Mouse (Mus musculus) lung, embryonic 14.5 days (tissue): ENCODE data around the gene Wasf1. TPM values are rescaled to one million over a fixed set of nuclear protein-coding genes. Genes with fewer than 3 reads are reported as not detected.

Experiments
- ATAC-seq: fragments of 200-750 bp; cut with Nextera tagmentation; 2 replicates; pipeline ENCODE4 v1.8.0; 2017; ENCODE audit warnings: mild to moderate bottlenecking, moderate TSS enrichment, moderate library complexity; ENCODE audit not compliant: insufficient read depth
- DNase-seq: peaks from one replicate; pipeline ENCODE4 v3.0.0-alpha.2; 2015
- H3K27ac ChIP-seq: fragments of 300-500 bp; sonication (generic); 2 replicates; pipeline ENCODE4 v1.5.1; 2014; ENCODE audit warnings: low read depth, mild to moderate bottlenecking, moderate library complexity
- H3K27me3 ChIP-seq: fragments of 300-500 bp; sonication (generic); 2 replicates; pipeline ENCODE4 v1.6.1; 2014; ENCODE audit warnings: low read length, control low read depth; ENCODE audit not compliant: insufficient read depth
- H3K36me3 ChIP-seq: fragments of 300-500 bp; sonication (generic); 2 replicates; pipeline ENCODE4 v1.6.1; 2014; ENCODE audit warnings: control low read depth; ENCODE audit not compliant: insufficient read depth
- H3K4me1 ChIP-seq: fragments of 300-500 bp; sonication (generic); 2 replicates; pipeline ENCODE4 v1.6.1; 2014; ENCODE audit warnings: antibody characterized with exemption, control low read depth; ENCODE audit not compliant: insufficient read depth
- H3K4me2 ChIP-seq: fragments of 300-500 bp; sonication (generic); 2 replicates; pipeline ENCODE4 v1.6.1; 2014; ENCODE audit warnings: mild to moderate bottlenecking
- H3K4me3 ChIP-seq: fragments of 300-500 bp; sonication (generic); 2 replicates; pipeline ENCODE4 v1.5.1; 2014; ENCODE audit warnings: low read depth, low read length
- H3K9ac ChIP-seq: fragments of 300-500 bp; sonication (generic); 2 replicates; pipeline ENCODE4 v1.6.1; 2014
- H3K9me3 ChIP-seq: fragments of 300-500 bp; sonication (generic); 2 replicates; pipeline ENCODE4 v1.6.1; 2016; ENCODE audit warnings: low read depth, low read length, control low read depth
- CTCF ChIP-seq: IDR thresholded peaks from 2 replicates; pipeline ENCODE4 v1.5.1; 2016; ENCODE audit warnings: antibody characterized with exemption, low read depth
- WGBS: fragments of 180-500 bp; shearing (Covaris S2); extraction: QIAGEN DNeasy Blood & Tissue Kit; methylation state at CpG from one replicate; pipeline ENCODE4 v1.1.7; 2014; 5-methylcytosine and 5-hydroxymethylcytosine counted together
- polyA plus RNA-seq: library from polyadenylated mRNA; unstranded; fragments of >200 nt; fragmentation: Nextera tagmentation; extraction: Ambion mirVana; gene quantifications from 2 replicates; pipeline ENCODE4 v1.2.1, GENCODE M21; 2014

The Wasf1 gene
- polyA plus RNA-seq, 1 experiment from 2014 or later: 17.8 TPM

GRCm38 (mm10) chr10:40851138-40851537 is 32.1 kb upstream of the Wasf1 start:
- H3K4me1 ChIP-seq: no peaks in the 10 kb centered on the region
- H3K4me3 ChIP-seq: no peak overlapping the region
- no peak for TF ChIP-seq CTCF
- ATAC-seq (no peak), DNase-seq (no peak)
- H3K9ac ChIP-seq: no peak overlapping the region
- H3K9me3 ChIP-seq: no peaks in the 10 kb centered on the region
- H3K4me2 ChIP-seq: no peak overlapping the region
- H3K27me3 ChIP-seq: no peaks in the 10 kb centered on the region
- H3K27ac ChIP-seq: no peak overlapping the region
- peaks cover 29% of the 10 kb centered on the region for H3K36me3 ChIP-seq

- 60% methylated on average over 2 of the region's 2 CpGs for WGBS
- ATAC-seq: no peak
Measured at GRCm38 (mm10) chr10:40855616-40856015, 27.7 kb upstream of the Wasf1 start.

GRCm38 (mm10) chr10:40856703-40857102 is 26.6 kb upstream of the Wasf1 start:
- H3K36me3 ChIP-seq: 0 out of 2 replicates have a peak, but pooled peaks cover 4% of the 10 kb centered on the region
- no peak overlapping the region for H3K27ac ChIP-seq
- WGBS: 91% methylated on average over 7 of the region's 7 CpGs
- H3K4me2 ChIP-seq: no peak overlapping the region
- ATAC-seq (no peak), DNase-seq (no peak)
- H3K4me3 ChIP-seq: no peak overlapping the region
- no peaks in the 10 kb centered on the region for H3K27me3 ChIP-seq
- no peaks in the 10 kb centered on the region for H3K4me1 ChIP-seq
- no peak overlapping the region for H3K9ac ChIP-seq
- no peak for TF ChIP-seq CTCF
- no peaks in the 10 kb centered on the region for H3K9me3 ChIP-seq

More at GRCm38 (mm10) chr10:40855616-40856015, 27.7 kb upstream of the Wasf1 start:
- no peak overlapping the region for H3K4me2 ChIP-seq
- H3K27ac ChIP-seq: no peak overlapping the region
- no peaks in the 10 kb centered on the region for H3K27me3 ChIP-seq
- 0 out of 2 replicates have a peak, but pooled peaks cover 4% of the 10 kb centered on the region for H3K36me3 ChIP-seq
- H3K4me1 ChIP-seq: no peaks in the 10 kb centered on the region
- H3K4me3 ChIP-seq: no peak overlapping the region
- no peak for TF ChIP-seq CTCF
- no peaks in the 10 kb centered on the region for H3K9me3 ChIP-seq
- DNase-seq: no peak
- H3K9ac ChIP-seq: no peak overlapping the region

- DNase-seq (no peak), ATAC-seq (no peak)
- Histone ChIP-seq H3K4me2 (no peak overlapping the region), H3K9me3 (no peaks in the 10 kb centered on the region), H3K27me3 (no peaks in the 10 kb centered on the region), H3K27ac (no peak overlapping the region), H3K4me1 (no peaks in the 10 kb centered on the region), H3K4me3 (no peak overlapping the region), H3K9ac (no peak overlapping the region), H3K36me3 (no peaks in the 10 kb centered on the region)
- no peak for TF ChIP-seq CTCF
- WGBS: 78% methylated on average over 8 of the region's 8 CpGs
Measured at GRCm38 (mm10) chr10:40857599-40857998, 25.7 kb upstream of the Wasf1 start.

- Histone ChIP-seq H3K4me3 (no peak overlapping the region), H3K4me2 (no peak overlapping the region), H3K36me3 (peaks cover 12% of the 10 kb centered on the region), H3K27me3 (no peaks in the 10 kb centered on the region), H3K27ac (no peak overlapping the region), H3K9ac (no peak overlapping the region), H3K4me1 (no peaks in the 10 kb centered on the region), H3K9me3 (no peaks in the 10 kb centered on the region)
- ATAC-seq (no peak), DNase-seq (no peak)
- no peak for TF ChIP-seq CTCF
- 63% methylated on average over 2 of the region's 2 CpGs for WGBS
Measured at GRCm38 (mm10) chr10:40868081-40868480, 15.2 kb upstream of the Wasf1 start.

GRCm38 (mm10) chr10:40871301-40871700 is 12.0 kb upstream of the Wasf1 start:
- Histone ChIP-seq H3K4me2 (no peak overlapping the region), H3K4me1 (no peaks in the 10 kb centered on the region), H3K9ac (no peak overlapping the region), H3K36me3 (peaks cover 7% of the 10 kb centered on the region), H3K4me3 (no peak overlapping the region), H3K27me3 (no peaks in the 10 kb centered on the region), H3K27ac (no peak overlapping the region), H3K9me3 (no peaks in the 10 kb centered on the region)
- no peak for ATAC-seq
- TF ChIP-seq CTCF: no peak
- DNase-seq: no peak
- WGBS: 75% methylated on average over 2 of the region's 2 CpGs

- H3K9ac ChIP-seq: no peak overlapping the region
- ATAC-seq: no peak
- H3K27me3 ChIP-seq: no peaks in the 10 kb centered on the region
- H3K9me3 ChIP-seq: no peaks in the 10 kb centered on the region
- no peak for TF ChIP-seq CTCF
- H3K4me3 ChIP-seq: no peak overlapping the region
- no peak overlapping the region for H3K4me2 ChIP-seq
- no peak for DNase-seq
- 79% methylated on average over 2 of the region's 2 CpGs for WGBS
- H3K27ac ChIP-seq: no peak overlapping the region
- H3K4me1 ChIP-seq: no peaks in the 10 kb centered on the region
- peaks cover 6% of the 10 kb centered on the region for H3K36me3 ChIP-seq
Measured at GRCm38 (mm10) chr10:40872052-40872451, 11.2 kb upstream of the Wasf1 start.

- WGBS: 72% methylated on average over 3 of the region's 3 CpGs
- Histone ChIP-seq H3K4me3 (no peak overlapping the region), H3K4me2 (no peak overlapping the region), H3K9ac (no peak overlapping the region), H3K27ac (no peak overlapping the region), H3K4me1 (peaks cover 6% of the 10 kb centered on the region), H3K27me3 (no peaks in the 10 kb centered on the region), H3K9me3 (no peaks in the 10 kb centered on the region), H3K36me3 (peaks cover 3% of the 10 kb centered on the region; the same call in 1 of the 2 replicates)
- DNase-seq: no peak
- TF ChIP-seq CTCF: no peak
- no peak for ATAC-seq
Measured at GRCm38 (mm10) chr10:40878246-40878645, 5.0 kb upstream of the Wasf1 start.
